Comparison of ENCODE assay signal across 7 mouse cellular contexts in genomic region chr8:84788896-84789295, GRCm38 (mm10). TPM values are rescaled to one million over a fixed set of nuclear protein-coding genes. Genes with fewer than 3 reads are reported as not detected.
A peak's percentile ranks its signal among the peaks of the same experiment; 100 is the strongest.
DNase-seq lines count a peak whose midpoint lies in the region; ATAC-seq and TF ChIP-seq lines count a peak whose summit lies in the region.

No protein-coding gene starts in this region.

- no peaks in the 10 kb centered on the region for H3K9me3 ChIP-seq in embryonic facial prominence, embryonic 13.5 days
- no peaks in the 10 kb centered on the region for H3K9me3 ChIP-seq in lung, embryonic 14.5 days (ENCODE audit: low read depth, low read length)

- peak overlapping the region; percentile 52 for H3K27ac ChIP-seq in embryonic facial prominence, embryonic 13.5 days
- peak overlapping the region; percentile 54; the same call in 1 of the 2 replicates for H3K27ac ChIP-seq in lung, embryonic 14.5 days (ENCODE audit: low read depth)

- H3K9ac ChIP-seq in embryonic facial prominence, embryonic 13.5 days: peak overlapping the region; percentile 28; the same call in 1 of the 2 replicates
- H3K9ac ChIP-seq in lung, embryonic 14.5 days: no peak overlapping the region

- WGBS in embryonic facial prominence, embryonic 13.5 days: 6% methylated on average over 11 of the region's 11 CpGs
- 8% methylated on average over 11 of the region's 11 CpGs for WGBS in lung, embryonic 14.5 days

- peaks cover 98% of the 10 kb centered on the region for H3K27me3 ChIP-seq in embryonic facial prominence, embryonic 13.5 days
- H3K27me3 ChIP-seq in lung, embryonic 14.5 days (ENCODE audit: insufficient read depth, low read length): peaks cover 48% of the 10 kb centered on the region

- DNase-seq in layer of hippocampus, postnatal 10 days (ENCODE audit: low spot score in 2 of 2): peak; percentile 72 to 75
- DNase-seq in layer of hippocampus, adult 18-20 months (ENCODE audit: low spot score in 2 of 2): no peak
- DNase-seq in gastrocnemius, postnatal 25 days: peak; percentile 78
- DNase-seq in lung, embryonic 14.5 days: peak; percentile 89
- peak; percentile 66 to 81 for DNase-seq in urinary bladder, postnatal 4 days (ENCODE audit: low spot score in 2 of 2)

- peaks cover 85% of the 10 kb centered on the region for H3K4me1 ChIP-seq in embryonic facial prominence, embryonic 13.5 days
- H3K4me1 ChIP-seq in lung, embryonic 14.5 days (ENCODE audit: insufficient read depth): peaks cover 57% of the 10 kb centered on the region

- H3K4me2 ChIP-seq in embryonic facial prominence, embryonic 13.5 days: peak overlapping the region; percentile 37
- H3K4me2 ChIP-seq in lung, embryonic 14.5 days: peak overlapping the region; percentile 47

- no peaks in the 10 kb centered on the region for H3K36me3 ChIP-seq in embryonic facial prominence, embryonic 13.5 days
- no peaks in the 10 kb centered on the region; the same call in 1 of the 2 replicates for H3K36me3 ChIP-seq in lung, embryonic 14.5 days (ENCODE audit: insufficient read depth)

- ATAC-seq in embryonic facial prominence, embryonic 13.5 days (ENCODE audit: insufficient number of reproducible peaks, insufficient read depth, low FRiP score, low TSS enrichment, low read depth): no peak
- peak; percentile 11; the same call in 1 of the 2 replicates for ATAC-seq in lung, embryonic 14.5 days (ENCODE audit: insufficient read depth)
- no peak for ATAC-seq in activated CD4-positive, CD25-positive, alpha-beta regulatory T cell, adult 4 months

- 0 out of 2 replicates have a peak overlapping the region, but pooled peaks have one; percentile 0 for H3K4me3 ChIP-seq in embryonic facial prominence, embryonic 13.5 days
- H3K4me3 ChIP-seq in lung, embryonic 14.5 days (ENCODE audit: low read depth, low read length): no peak overlapping the region

- TF ChIP-seq CTCF in lung, embryonic 14.5 days (IDR thresholded peaks at IDR 0.05; ENCODE audit: low read depth): no peak

RNA-seq across cellular contexts. Expression of gene Nfix, which starts 11.2 kb away (rescaled TPM):
- total RNA-seq in layer of hippocampus, postnatal 10 days (2021): 100 to 1,000 TPM; 607 to 678 TPM
- total RNA-seq in layer of hippocampus, adult 18-20 months (2021): 100 to 1,000 TPM; 379 to 429 TPM
- polyA plus RNA-seq in embryonic facial prominence, embryonic 13.5 days (2015; fragmentation: Nextera tagmentation; extraction: Ambion mirVana): 37.0 and 42.9 TPM in 2 replicates
- 100 to 1,000 TPM; 447 to 529 TPM for total RNA-seq in gastrocnemius, postnatal 25 days (2021)
- 42.3 and 44.1 TPM in 2 replicates for polyA plus RNA-seq in lung, embryonic 14.5 days (2014; fragmentation: Nextera tagmentation; extraction: Ambion mirVana)
- 1 to 10 TPM; 2.0 to 2.2 TPM for polyA plus RNA-seq in activated CD4-positive, CD25-positive, alpha-beta regulatory T cell, adult 4 months (2017; shearing (Covaris generic))

RNA-seq across cellular contexts. Expression of gene Dand5, which starts 33.7 kb away (rescaled TPM):
- total RNA-seq in layer of hippocampus, postnatal 10 days (2021): 1 to 10 TPM; 6.7 to 7.4 TPM
- 10 to 100 TPM; 10.7 to 10.9 TPM for total RNA-seq in layer of hippocampus, adult 18-20 months (2021)
- 7.0 TPM in 2 replicates for polyA plus RNA-seq in embryonic facial prominence, embryonic 13.5 days (2015; fragmentation: Nextera tagmentation; extraction: Ambion mirVana)
- 1 to 10 TPM; 9.5 to 9.6 TPM for total RNA-seq in gastrocnemius, postnatal 25 days (2021)
- 4.5 and 4.6 TPM in 2 replicates for polyA plus RNA-seq in lung, embryonic 14.5 days (2014; fragmentation: Nextera tagmentation; extraction: Ambion mirVana)
- polyA plus RNA-seq in activated CD4-positive, CD25-positive, alpha-beta regulatory T cell, adult 4 months (2017; shearing (Covaris generic)): 1 to 10 TPM; 4.2 to 4.5 TPM

RNA-seq across cellular contexts. Expression of gene Gadd45gip1, which starts 42.4 kb away (rescaled TPM):
- total RNA-seq in layer of hippocampus, postnatal 10 days (2021): 10 to 100 TPM; 18.6 to 19.8 TPM
- 10 to 100 TPM; 27.3 to 27.4 TPM for total RNA-seq in layer of hippocampus, adult 18-20 months (2021)
- 45.6 and 48.2 TPM in 2 replicates for polyA plus RNA-seq in embryonic facial prominence, embryonic 13.5 days (2015; fragmentation: Nextera tagmentation; extraction: Ambion mirVana)
- total RNA-seq in gastrocnemius, postnatal 25 days (2021): 10 to 100 TPM; 20.5 to 22.6 TPM
- 44.2 and 45.0 TPM in 2 replicates for polyA plus RNA-seq in lung, embryonic 14.5 days (2014; fragmentation: Nextera tagmentation; extraction: Ambion mirVana)
- polyA plus RNA-seq in activated CD4-positive, CD25-positive, alpha-beta regulatory T cell, adult 4 months (2017; shearing (Covaris generic)): 10 to 100 TPM; 18.5 to 21.5 TPM

RNA-seq across cellular contexts. Expression of gene Rad23a, which starts 51.6 kb away (rescaled TPM):
- total RNA-seq in layer of hippocampus, postnatal 10 days (2021): 10 to 100 TPM; 55.5 to 64.9 TPM
- 10 to 100 TPM; 63.8 to 77.0 TPM for total RNA-seq in layer of hippocampus, adult 18-20 months (2021)
- polyA plus RNA-seq in embryonic facial prominence, embryonic 13.5 days (2015; fragmentation: Nextera tagmentation; extraction: Ambion mirVana): 97.1 and 100 TPM in 2 replicates
- total RNA-seq in gastrocnemius, postnatal 25 days (2021): 100 to 1,000 TPM; 134 TPM
- 118 and 123 TPM in 2 replicates for polyA plus RNA-seq in lung, embryonic 14.5 days (2014; fragmentation: Nextera tagmentation; extraction: Ambion mirVana)
- 100 to 1,000 TPM; 125 to 131 TPM for polyA plus RNA-seq in activated CD4-positive, CD25-positive, alpha-beta regulatory T cell, adult 4 months (2017; shearing (Covaris generic))

RNA-seq across cellular contexts. Expression of gene Calr, which starts 57.8 kb away (rescaled TPM):
- total RNA-seq in layer of hippocampus, postnatal 10 days (2021): 100 to 1,000 TPM; 444 to 464 TPM
- 100 to 1,000 TPM; 506 to 521 TPM for total RNA-seq in layer of hippocampus, adult 18-20 months (2021)
- 959 and 1,012 TPM in 2 replicates for polyA plus RNA-seq in embryonic facial prominence, embryonic 13.5 days (2015; fragmentation: Nextera tagmentation; extraction: Ambion mirVana)
- 100 to 1,000 TPM; 178 to 214 TPM for total RNA-seq in gastrocnemius, postnatal 25 days (2021)
- 886 and 920 TPM in 2 replicates for polyA plus RNA-seq in lung, embryonic 14.5 days (2014; fragmentation: Nextera tagmentation; extraction: Ambion mirVana)
- polyA plus RNA-seq in activated CD4-positive, CD25-positive, alpha-beta regulatory T cell, adult 4 months (2017; shearing (Covaris generic)): 100 to 1,000 TPM; 269 to 303 TPM

Comparison
In these comparisons a context has a peak if more than half of its experiments do, and no peak if none do; other contexts are left out.
1. DNase-seq: peak in layer of hippocampus, postnatal 10 days (2 of 2), gastrocnemius, postnatal 25 days (single experiment), lung, embryonic 14.5 days (single experiment) and urinary bladder, postnatal 4 days (2 of 2); none in layer of hippocampus, adult 18-20 months (0 of 2).